Mouse (Mus musculus) layer of hippocampus, postnatal 36 days (tissue): ENCODE measurements around the gene Tbc1d20. TPM values are rescaled to one million over a fixed set of nuclear protein-coding genes. Genes with fewer than 3 reads are reported as not detected.
"Not testable (repeated sequence)": the region's sequence is repeated elsewhere in the genome, so short reads cannot be mapped to it uniquely, and the experiment has no call there.

Experiments
- DNase-seq, 2 experiments: peaks; one replicate each; pipeline ENCODE4 v3.0.0; 2022
- total RNA-seq, 2 experiments: library from RNA; stranded (reverse); gene quantifications; 2 replicates each; pipeline ENCODE4 v1.2.3; 2021

The Tbc1d20 gene
- total RNA-seq, 2 experiments from 2014 or later: 51.6 to 51.7 TPM

DNA sequence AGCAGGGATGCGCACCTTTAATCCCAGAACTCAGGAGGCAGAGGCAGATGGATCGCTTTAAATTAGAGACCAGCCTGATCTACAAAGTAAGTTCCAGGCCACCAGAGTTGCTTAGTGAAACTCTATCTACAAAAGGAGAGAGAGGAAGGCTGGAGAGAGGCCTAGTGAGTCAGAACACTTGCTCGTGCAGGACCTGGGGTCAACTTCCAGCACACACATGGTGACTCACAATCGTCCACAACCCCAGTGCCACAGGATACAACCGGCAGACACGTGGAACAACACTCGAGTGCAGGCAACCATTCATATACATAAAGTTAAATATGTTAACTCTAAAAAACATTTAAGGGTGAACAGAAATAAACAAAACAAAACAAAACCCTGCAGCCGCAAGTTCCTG is 33.0 kb downstream of the Tbc1d20 start:
- DNase-seq: no peak

DNA sequence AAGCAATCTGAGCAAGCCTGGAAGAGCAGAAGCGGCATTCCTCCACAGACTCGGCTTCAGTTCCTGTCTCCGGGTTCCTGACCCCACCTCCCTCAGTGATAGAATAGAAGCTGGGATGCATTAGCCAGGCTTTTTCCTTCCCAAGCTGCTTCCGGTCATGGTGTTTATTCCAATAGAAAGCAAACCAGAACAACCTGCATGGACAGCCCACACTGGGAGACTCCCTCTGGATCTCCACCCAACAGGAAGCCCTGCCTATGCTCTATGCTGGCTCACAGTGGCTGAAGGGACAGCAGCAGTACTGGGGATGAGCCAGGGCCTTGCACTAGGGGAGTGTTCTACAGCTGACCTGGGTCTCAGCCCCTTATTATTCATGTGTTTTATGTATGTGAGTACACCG is 34.4 kb downstream of the Tbc1d20 start:
- no peak for DNase-seq

DNA sequence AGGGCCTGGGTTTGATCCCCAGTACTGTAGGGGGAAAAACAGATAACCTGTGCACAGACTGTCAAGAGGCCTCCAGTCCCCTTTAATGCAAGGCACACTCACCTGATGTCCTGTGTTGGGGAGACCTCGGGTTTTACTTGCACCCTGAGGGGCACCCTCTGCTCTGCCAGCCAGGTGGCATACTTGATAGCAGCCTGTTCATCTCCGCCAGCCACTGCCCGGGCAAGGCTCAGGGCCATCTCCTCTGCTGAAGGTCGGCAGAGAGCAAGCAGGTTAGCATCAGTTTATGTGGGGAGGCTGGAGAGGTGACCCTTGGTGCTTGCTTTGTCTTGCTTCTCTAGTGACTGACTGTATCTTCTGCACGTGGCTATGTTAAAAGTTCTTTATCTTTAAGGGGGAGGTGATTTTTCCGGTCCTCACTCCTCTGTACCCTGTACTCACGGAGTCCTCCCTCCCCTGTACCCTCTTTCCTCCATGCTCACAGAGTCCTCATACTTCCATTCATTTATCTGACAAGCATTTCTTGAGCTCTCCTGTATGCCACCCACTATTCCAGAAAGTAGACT is 37.3 kb downstream of the Tbc1d20 start:
- no peak for DNase-seq

DNA sequence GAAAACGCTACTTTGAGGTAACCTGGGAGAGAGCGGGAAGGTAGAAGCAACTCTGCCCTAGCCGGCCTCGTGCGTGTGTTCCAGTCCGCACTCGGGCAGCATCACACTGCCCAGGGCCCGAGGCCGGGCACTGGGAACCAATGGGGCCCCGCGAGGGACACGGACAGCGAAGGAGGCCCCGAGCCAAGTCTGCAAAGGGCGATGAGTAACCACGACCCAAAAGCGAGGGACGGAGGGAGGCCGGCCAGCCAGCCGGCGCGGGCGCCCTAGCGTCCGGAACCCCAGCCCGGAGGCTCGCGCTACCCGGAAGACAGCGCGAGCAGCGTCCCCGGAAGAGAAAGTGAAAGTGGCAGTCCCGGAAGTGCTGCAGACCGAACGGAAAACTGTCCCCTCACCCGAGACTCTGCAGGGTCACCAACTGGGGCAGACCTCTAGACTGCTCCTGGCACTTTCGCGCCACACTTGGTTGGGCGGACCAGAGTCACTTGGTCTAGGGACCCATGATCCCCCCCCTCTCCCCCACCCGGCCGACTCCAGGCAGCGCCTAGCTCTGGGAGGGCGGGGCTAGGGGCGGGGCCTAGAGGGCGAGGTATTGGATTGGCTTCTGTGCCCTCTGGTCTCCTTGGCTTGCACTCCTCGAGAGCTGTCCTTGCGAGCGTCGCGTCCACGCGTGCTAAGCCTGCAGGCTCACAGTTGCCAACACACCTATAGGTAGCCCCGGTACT is 38.6 kb downstream of the Tbc1d20 start, which contains the start of gene Rbck1:
Gene Rbck1 (minus strand): TSS at position 553 of the 725 bp plus-strand sequence.
- peak; percentile 86 to 89 for DNase-seq

DNA sequence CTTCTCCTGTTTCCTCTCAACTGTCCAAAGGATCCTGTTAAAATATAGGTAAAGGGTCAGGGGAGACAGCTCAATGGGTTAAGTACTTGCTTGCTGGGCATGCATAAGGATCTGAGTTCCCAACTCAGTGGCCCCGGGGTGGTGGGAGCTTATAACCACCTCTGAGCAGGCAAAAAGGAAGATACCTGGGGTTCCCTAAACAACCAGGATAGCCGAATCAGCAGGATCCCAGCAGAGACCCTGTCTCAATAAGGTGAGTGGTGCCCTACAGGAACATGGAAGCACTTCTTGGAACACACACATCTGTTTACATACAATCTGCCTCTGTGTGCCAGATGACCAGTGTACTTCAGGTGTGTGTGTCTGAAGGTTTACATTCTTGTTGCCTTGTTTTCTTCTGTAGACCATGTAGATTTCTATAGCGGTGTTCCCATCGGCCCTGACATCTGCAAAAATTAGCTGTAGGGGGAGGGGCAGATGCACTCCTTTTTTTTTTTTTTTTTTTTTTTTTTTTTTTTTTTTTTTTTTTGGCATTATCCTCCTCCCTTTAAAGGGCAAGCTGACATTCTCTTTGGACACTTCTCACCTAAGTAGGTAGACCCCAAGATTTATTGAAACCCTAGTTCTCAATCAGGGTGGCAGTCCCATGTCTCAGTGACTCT is 39.8 kb downstream of the Tbc1d20 start:
- DNase-seq: no peak

DNA sequence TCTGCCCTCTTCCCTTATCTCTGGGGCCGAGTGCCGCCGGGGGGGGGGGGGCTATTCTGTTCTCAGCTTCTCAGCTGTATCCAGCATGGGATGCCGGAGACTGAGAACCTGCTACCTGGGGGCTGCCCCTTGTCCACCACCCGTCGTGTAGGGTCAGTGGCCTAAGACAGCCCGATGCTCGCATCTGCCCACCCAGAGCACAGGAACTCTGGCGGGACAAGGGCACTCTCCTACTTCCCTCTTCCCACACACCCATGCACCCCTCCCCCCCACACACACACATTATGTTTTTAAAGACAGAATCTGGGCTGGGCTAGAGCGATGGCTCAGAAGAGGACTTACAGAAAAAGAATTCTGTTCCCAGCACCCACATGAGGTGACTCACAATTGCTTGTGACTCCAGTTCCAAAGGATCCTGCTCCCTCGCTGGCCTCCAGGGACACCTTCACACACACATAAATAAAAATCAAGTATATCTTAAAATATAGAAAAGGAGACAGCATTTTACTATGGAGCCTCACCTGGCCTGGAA is 41.7 kb downstream of the Tbc1d20 start:
- no peak for DNase-seq

DNA sequence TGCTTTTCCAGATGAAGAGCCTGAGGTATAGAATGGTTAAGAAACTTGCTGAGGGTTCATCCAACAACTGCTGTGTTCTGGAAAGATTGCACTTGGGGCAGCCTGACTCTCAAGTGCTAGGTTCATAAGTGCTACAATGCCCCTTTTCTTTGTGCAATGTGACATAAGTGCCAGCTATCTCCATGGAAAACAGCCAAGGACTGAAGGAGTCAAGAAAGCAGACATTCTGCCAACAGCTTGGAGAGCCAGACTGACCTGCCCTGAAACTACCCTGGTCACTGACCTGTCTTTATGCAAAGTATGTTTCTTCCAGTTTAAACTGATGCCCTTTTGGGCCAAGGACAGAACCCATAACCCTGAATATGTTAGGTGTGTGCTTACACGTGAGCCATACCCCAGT is 43.2 kb downstream of the Tbc1d20 start:
- no peak for DNase-seq

DNA sequence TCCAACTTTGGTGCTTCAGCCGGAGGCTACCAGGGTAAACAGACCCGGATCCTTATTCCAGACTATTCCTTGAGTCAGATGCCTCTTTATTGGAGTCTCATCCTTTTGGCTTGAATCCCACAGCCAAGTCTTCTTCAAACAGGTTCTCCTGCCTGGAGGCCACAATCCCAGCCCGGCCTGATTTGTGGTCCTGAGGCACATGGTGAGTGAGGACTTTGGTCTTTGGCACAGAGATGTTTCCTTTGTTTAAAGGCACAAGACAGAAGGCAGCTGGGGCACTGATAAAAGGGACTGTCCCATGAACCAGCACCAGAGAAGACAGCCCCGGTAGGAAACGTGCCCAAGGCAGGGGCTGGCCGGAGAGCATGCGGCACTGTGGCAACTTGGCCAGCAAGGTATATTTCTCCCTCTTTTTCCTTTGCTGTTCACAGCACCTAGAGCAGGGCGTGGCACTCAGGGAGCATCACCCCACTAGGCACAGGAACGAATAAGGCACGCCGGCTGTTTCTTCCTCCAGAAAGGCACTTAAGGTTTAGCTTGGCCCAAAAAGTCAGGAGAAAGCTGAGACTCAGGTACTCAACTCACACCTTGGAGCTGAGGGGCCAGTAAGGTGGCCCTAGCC is 44.1 kb downstream of the Tbc1d20 start:
- no peak for DNase-seq

DNA sequence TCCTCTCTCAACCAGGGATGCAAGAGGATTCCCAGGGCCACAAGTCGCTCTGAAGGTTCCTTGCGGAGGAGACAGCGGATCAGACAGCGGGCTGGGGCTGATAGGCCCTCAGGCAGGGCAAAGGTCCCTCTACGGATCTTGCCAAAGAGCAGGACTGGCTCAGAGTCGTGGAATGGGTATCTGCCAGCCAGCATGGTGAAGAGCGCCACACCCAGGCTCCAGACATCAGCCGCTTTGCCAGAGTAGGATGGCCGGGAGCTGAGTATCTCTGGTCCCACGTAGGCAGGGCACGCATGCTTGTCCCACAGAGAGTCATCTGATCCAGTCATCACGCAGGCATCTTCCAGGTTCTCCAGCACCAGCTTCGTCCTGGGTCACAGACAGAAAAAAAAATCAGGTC is 44.7 kb downstream of the Tbc1d20 start:
- DNase-seq: no peak

DNA sequence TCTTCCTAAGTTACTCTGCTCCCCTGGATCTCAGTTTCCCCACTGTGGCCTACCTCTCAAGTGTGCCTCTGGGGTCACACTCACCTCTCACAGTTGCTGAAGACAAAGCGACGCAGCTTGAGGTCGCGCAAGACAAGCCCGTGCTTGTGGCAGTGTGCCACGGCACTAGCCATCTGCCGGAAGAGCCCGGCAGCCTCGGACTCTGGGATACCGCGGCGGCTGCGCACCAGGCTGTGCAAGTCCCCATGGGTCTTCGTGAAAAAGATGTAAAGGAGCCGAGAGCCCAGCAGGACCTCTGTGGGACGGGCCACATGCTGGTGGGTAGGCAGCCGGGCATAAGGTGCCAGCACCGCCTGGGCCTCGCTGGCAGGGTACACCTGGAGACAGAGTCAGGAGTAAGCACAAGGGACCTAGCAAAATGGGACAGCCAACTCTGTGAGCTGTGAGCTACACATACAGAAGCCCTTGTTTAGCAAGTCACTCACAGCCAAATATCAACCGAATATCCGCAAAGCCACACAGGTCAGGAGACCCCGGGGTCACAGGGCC is 46.1 kb downstream of the Tbc1d20 start:
- DNase-seq: no peak

DNA sequence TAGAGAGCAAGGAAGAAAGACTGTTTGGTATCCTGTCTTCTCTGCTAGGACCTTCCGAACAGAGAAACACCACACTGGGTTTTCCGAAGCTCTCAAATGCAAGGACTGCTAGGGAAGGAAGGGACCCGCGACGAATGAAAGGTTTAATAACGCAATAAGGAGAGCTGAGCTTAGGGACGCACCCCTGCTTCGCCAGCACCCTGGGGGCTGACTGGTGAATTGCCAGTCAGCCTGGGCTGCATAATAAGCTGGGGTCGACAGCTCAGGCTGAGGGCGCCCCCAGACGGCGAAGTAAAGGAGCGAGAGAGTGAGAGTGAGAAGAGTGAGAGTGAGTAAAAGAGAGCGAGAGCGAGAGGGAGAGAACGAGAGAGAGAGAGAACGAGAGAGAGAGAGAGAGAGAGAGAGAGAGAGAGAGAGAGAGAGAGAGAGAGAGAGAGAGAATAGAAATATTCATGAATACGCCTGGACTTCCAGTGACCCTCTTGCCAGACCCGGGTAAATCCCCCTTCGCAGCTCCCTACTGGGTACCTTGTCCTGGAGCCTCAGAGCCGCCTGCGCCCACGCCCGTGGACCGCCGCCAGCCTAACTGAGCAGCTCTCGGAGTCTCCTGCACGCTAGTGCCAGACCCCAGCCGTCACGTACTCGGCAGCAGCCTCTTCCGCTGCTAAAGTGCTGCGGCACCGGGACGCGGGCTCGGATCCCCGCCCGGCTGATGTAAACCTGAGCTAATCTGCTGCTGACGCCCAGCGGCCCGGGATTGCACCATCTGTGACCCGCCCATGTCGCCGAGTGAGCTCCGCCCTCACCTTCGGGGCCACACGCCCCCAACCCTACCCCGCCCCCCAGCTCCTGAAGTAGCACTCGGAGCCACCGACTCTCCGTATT is 49.9 kb downstream of the Tbc1d20 start, which contains the start of gene Trib3:
Gene Trib3 (minus strand): TSS at position 704 of the 885 bp plus-strand sequence.
- DNase-seq: peak; percentile 61 to 67

DNA sequence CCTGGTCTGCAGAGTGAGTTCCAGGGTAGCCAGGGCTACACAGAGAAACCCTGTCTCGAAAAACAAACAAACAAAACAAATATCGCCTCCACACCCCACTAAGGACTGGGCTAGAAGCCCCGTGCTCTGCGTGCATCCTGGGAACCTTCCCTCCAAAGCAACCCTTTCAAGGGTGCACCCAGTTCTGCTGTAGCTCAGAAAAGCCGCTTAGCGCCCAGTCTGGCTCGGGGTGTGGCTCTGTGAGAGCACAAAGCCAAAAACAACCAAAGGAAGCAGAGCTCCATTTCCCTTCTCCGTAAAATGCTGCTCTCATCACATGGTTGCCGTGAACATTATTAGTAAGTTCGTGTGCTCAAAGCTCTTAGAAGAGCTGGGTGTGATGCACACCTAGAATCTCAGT is 50.7 kb downstream of the Tbc1d20 start:
- DNase-seq: no peak

DNA sequence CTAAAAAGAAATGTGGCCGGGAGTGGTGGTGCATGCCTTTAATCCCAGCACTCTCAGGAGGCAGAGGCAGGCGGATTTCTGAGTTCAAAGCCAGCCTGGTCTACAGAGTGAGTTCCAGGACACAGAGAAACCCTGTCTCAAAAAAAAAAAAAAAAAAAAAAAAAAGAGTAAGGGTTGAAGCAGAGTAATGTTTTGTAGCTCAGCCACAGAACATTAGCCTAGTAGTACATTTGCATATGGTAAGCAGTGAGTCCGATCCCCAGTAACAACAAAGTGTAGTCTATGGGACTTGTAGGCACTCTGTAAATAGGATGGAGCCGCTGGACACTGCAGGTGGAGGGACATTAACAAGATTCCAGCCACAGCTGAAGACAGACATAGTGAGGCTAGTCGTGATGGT is 51.3 kb downstream of the Tbc1d20 start:
- DNase-seq: no peak

DNA sequence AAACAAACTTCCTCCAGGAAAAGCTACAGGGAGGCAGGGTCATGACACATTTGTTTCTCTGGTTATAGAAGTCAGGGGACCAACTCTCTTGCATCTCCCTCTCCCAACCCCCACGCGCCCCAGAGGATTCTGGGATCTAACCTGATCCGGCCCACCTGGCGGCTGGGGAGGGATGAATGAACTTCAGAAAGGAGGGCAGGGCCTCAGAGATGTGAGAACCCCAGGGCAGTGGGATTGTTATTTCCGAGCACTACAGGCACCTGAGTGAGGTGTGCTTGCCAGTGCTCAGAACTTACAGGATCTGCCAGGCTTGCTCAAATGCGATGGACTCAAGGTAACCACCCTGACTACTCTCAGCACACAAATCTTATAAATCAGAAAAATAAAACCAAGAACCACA is 51.8 kb downstream of the Tbc1d20 start:
- DNase-seq: no peak

DNA sequence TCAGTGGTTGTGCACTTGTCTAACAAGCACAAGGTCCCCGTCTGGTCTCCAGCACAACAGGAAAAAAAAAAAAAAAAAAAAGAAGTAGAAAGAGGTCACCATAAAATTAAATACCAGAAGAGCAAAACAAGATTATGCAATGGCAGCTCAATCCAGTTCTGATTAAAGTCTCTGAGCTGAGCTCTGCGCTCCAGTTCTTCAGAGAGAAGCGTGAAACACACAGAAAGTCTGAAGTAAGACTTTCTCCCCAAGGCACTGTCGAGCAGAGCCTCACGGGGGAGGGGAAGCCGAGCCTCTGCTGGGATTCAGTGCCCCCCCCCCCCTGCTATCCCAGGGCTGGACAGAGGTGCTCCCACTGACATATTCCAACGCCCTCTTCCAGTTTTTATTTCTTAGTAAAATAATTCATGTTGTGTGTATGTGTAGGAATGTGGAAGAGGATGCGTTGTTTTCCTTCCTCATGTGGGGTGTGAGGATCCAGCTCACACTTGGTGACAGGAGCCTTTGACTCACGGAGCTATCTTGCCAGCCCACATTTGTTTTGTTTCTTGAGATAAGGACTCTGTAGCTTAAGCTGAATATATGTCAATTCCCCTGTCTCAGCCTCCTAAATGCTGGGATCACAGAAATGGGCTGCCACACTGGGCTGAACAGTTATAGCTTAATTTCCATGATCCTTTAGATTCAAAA is 53.3 kb downstream of the Tbc1d20 start:
- no peak for DNase-seq

DNA sequence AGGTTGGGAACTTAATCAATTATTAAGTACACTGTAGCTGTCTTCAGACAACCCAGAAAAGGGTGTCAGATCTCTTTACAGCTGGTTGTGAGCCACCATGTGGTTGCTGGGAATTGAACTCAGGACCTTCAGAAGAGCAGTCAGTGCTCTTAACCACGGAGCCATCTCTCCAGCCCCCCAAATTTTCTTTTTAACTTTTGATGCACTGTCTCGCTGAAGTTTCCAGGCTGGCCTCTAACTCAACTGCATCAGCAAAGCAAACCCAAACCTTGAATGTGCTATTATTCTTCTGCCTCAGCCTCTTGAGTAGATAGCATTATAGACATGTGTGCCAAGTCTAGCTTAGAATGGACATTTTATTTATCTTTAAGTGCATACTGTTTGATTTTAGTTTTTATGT is 54.1 kb downstream of the Tbc1d20 start:
- no peak for DNase-seq

DNA sequence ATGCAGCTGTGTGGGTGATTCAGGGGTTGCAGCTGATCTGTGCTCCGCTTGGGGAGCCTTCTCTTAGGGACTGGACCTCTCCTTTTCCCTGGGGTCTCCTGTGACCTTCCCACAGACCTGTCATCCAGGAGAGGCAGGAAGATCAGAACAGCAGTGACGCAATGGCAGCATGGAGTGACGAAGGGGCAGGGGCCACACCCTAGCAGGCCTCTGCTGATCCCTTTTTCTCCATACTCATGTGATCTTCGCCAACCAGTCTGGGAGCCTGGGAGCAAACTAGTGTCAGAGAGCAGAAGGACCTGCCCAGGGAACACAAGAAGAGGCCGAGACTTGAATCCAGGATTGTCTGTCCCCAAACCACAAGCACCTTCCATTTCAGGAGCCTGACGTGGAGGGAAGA is 55.6 kb downstream of the Tbc1d20 start:
- no peak for DNase-seq

DNA sequence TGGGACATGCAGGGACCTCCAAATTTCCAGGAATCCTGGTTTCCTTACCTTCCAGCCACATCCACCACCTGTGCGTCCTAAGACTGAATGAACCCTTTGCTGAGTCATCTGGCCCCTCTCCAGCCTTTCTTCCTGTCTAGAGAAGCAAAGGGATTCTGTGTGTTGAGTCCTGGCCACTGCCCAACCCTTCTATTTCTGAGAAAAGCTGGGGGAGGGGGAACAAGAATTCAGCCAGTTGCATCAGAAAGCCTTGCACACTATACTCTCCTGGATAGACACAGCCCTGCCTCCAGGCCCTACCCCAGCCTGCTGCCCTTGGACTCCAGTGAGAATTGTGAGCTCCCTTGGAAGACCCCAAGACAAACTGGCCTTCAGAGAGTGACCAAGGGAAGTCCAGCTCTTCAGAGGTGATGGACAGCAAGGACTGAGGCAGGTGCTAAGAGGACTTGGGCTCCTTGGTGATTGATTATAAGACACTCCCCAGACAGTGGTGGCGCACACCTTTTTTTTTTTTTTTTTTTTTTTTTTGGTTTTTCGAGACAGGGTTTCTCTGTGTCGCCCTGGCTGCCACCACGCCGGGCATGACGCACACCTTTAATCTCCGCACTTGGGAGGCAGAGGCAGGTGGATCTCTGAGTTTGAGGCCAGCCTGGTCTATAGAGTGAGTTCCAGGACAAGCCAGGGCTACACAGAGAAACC is 56.4 kb downstream of the Tbc1d20 start:
- no peak for DNase-seq

DNA sequence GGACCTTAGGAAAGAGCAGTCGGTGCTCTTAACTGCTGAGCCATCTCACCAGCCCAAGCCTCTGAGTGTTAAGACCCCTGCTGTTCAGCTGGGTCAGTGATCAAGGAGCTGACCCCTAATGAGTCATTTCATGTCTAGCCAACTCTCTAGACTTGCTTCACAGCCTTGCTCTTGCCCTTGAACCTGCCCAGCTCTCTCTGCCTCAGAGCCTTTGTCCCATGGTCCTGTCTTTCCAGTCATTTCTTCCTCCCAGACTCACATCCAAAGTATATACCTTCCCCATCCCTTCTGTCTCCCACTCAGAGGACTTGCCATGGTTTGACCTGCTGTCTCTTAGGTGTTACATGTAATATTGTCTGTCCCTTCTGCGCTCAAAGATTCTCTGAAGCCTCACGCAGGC is 63.6 kb downstream of the Tbc1d20 start:
- no peak for DNase-seq

DNA sequence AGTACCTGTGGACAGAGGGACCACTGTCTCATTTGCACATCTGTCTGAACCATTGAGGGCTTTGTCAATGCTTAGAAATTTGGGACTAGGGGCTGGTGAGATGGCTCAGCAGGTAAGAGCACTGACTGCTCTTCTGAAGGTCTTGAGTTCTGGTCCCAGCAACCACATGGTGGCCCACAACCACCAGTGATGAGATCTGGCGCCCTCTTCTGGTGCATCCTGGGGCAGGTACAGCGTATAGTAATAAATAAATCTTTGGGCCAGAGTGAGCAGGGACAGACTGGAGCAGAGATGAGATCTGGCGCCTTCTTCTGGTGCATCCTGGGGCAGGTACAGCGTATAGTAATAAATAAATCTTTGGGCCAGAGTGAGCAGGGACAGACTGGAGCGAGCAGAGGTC is 65.3 kb downstream of the Tbc1d20 start:
- DNase-seq: not testable (repeated sequence)
